Mouse (Mus musculus): Measurements from ENCODE around the gene Capn2.

Gene Capn2

GRCm38 (mm10) chr1:182516758-182517676 is at the start of gene Capn2:
TSS of gene Capn2 (minus strand) at chr1:182517608.
- DNase-seq: peak; percentile 89 to 93

GRCm38 (mm10) chr1:182565351-182565835 is 48.0 kb upstream of the Capn2 start:
- DNase-seq: no peak

GRCm38 (mm10) chr1:182564408-182565120 is 47.2 kb upstream of the Capn2 start, which contains the start of gene Capn8:
TSS of gene Capn8 (plus strand) at chr1:182565007.
- peak in 1 of 2 experiments; percentile 49 for DNase-seq

DNA sequence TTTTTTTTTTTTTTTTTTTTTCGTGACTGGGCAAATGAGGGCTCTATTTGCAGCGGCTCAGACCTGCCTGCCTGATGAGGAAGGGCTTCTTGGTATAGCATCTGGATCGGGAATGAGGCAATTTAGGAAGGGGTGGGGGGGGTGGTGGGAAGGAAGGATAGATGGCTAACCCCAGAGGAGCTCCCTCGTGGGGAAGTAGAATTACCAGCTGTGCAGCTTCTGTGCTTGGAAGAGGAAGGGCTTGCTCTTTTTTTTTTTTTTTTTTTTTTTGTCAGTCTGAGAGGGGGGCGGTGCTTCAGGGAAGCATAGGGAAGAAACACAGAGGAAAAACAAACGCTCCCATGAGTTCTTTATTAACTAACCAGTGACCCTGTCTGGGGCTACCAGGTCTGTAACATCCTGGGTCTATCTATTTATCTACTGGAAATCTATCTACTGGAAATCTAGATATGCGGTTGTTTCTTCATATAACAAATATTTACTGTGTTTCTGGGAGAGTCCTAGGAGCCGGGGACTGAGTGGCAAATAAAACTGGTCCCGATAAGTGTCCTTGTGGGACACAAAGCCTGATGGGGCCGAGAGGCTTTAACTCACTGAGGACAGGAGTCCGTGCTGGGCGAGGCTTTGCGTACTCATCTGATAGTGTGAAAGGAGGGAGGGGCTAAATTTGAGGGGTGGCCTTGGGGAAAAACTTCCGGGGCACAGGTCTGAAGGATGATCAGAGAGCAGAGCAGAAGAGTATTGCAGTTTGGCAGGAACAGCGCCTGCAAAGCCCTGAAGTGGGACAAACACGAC is 45.4 kb upstream of the Capn2 start:
- DNase-seq: peak in 1 of 2 experiments; percentile 10

DNA sequence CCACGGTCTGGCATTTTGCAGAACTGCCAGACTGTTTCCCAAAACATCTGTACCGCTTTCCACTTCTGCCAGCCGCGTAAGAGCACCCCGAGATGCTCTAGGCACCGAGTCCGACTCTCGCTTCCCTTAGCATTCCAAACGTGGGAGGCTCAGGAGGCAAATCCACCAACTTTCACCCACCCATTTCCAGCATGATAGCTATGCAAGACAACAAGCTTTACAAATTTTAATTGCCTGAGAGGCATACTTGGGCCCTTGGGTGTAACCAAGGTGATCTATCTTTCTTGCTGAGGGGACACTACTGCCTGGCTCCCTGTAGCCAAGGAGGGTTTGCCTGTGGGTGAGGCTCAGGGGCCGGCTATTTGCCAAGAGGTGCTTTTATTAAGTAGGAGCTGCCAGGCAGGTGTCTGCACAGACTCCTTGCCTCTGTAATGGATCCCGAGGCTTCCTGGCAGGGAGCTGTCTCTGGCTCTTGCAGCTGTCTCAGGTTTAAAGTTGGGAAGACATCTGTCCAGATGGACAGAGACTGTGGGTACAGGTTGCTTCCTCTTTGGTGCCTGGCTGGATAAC is 44.6 kb upstream of the Capn2 start:
- no peak for DNase-seq

GRCm38 (mm10) chr1:182560390-182561098 is 43.1 kb upstream of the Capn2 start:
- peak; percentile 51 to 52 for DNase-seq

GRCm38 (mm10) chr1:182559530-182559929 is 42.1 kb upstream of the Capn2 start:
- DNase-seq: no peak

- no peak for DNase-seq
Measured at GRCm38 (mm10) chr1:182558271-182558670, 40.9 kb upstream of the Capn2 start.

- DNase-seq: peak; percentile 53 to 66
Measured at GRCm38 (mm10) chr1:182553649-182554375, 36.4 kb upstream of the Capn2 start.

GRCm38 (mm10) chr1:182550761-182551160 is 33.4 kb upstream of the Capn2 start:
- no peak for DNase-seq

DNA sequence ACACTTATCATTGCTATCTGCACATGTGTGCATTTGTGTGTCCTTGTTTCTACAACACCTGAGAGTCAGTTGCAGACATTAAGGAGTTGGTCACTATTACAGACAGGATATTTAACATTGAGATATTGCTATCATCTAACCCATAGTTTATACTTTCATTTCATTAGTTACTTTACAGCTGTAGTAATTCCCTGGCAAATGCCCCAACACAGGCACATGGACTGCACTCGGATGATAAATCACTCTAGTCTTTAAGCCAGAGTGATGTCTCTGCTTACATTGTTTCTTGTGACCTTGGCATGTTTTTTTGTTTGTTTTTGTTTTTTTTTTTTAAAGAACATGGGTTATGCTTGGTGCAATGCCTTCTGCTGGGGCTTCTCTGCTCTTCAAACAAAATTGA is 26.5 kb upstream of the Capn2 start:
- DNase-seq: no peak

GRCm38 (mm10) chr1:182543136-182543535 is 25.7 kb upstream of the Capn2 start:
- no peak for DNase-seq

DNA sequence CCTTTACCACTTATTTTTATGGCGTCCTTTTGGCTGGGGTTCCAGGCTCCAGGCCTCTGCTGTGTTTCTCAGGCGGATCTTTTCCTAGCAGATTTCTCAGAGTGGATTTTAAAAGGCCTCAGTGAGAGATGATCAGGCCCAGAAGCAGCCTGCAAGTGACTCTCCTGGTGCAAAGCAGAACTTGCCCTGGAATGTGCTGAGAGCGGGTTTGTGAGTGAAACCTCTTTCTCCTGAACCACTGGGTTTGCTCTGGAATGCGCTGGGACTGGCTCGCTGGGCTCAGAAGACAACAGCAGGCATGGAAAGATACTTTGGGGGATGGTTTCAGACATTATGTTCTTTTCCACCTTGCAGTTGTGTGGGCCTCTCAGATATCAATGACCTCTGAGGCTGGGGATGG is 24.7 kb upstream of the Capn2 start:
- no peak for DNase-seq

DNA sequence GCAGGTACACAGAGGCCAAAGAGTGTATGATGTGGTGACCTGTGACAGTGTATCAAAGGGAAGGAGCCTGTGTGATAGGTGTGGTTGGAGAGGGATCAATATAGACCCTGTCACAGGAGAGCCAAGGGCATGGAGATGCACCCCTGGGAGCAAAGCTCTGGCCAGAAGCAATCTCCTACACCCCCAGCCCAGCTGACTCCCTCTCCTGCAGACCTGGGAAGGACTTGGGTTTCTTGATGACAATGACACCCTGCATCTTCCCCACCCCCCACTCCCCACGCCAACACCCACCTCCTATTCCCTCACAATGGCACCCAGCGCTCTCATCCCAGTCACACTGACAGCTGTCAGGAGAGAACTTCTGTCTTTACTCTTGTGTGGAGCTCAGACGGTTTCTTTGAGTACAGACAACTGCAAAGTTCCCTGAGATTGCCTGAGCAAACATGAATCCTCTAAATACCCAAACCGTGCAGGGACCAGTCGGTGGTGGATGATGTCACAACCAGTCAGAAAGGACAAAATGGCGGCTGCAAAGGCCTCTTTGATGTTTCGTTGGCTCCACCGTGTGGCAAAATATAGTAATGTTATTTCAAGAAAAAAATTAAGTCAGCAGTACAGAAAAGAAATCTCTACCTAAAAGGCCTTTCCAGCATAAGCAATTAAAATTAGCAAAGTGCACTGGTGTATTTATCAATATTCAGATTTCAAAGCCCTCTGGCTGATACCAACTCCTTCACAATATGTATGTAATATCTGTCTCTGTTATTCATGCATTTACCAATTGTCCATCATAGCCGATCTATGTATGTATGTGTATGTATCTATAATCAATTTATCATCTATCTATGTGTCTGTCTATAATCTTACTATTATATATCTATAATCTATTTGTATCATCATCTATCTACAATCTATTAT is 21.9 kb upstream of the Capn2 start:
- peak; percentile 82 to 83 for DNase-seq

DNA sequence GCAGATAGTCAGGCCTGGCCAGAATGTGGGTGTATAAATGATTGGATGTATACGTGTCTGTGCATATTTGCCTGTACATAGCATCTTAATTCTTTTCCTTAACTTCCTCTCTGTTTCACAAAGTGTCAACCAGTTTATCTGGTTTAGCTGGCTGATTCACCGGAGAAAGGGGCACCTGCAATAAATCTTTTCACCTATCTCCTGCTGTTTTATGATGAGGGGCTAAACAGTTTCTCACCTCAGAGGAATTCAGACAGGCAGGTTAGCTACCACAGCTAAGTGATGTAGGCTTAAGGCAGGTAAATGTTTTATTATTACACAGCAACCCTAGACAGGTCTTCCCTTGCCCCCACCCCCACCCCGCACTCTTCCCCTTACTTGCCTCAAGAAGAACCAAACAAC is 17.7 kb upstream of the Capn2 start:
- no peak for DNase-seq

DNA sequence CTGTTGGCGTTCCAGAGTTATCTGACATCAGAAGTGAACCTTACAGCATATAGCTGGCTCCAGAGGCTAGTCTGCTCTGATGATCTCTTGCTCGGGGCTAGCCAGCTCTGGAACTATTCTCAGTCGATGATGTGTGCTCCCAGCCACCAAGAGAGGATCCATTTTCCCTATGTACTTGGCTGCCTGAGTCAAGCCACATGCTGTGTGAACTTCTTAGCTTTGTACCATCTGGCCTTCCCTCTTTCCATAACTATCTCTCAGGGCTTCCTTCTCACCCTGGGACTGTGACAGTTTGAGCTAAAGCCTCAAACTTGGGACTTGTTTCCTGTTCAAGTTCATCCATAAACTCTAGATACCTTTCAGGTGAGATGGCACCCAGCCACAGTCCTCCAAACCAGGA is 16.2 kb upstream of the Capn2 start:
- DNase-seq: no peak

- DNase-seq: peak; percentile 26 to 59
Measured at GRCm38 (mm10) chr1:182527921-182528858, 10.8 kb upstream of the Capn2 start.

DNA sequence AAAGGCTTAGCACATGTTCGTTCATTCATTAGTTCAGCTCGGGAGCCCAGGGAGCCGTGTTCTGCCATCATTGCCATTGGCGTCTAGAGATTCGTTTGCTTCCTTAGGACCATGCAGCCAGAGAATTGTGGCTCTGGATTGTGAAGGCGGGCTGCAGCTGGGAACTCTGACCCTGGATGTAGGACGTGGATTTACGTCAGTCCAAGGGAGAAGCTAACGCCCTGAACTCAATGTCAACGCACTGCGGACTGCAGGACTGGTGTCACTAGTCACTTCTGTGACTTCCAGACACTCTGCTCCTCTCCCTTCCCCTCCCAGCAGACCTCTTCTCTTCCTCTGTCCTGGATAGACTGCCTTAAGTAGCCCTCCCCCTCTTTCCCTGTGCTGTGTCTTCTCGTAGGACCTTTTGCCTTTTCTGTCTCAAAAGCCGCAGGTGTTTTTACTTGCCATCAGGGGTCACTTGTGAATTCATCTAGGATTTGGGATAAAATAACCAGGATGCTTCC is 9.9 kb upstream of the Capn2 start:
- DNase-seq: no peak

DNA sequence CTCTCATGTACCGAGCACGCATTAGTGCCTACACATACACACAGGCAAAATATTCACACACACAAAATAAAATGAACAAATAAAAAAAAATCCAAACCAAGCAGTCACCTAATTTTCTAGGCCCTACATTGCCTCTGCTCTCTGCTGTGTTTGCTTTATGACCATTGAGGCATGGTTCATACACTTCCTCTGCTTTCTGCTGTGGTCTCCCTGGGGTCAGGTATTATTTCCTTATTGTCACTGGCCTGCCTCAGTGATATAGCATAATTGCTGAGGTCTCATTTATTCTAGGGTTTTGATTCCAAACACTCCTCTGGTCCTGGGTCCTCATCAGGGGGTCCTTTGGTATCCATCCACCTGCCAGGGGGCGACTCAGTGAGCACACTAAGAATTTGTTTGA is 8.2 kb upstream of the Capn2 start:
- no peak for DNase-seq

All from kidney, postnatal 25 days (tissue).